Mouse (Mus musculus): ENCODE results near the gene Uqcrh. TPM values are rescaled to one million over a fixed set of nuclear protein-coding genes. Genes with fewer than 3 reads are reported as not detected.

The Uqcrh gene
- 472 TPM for polyA plus RNA-seq (2017; shearing (Covaris generic))

DNA sequence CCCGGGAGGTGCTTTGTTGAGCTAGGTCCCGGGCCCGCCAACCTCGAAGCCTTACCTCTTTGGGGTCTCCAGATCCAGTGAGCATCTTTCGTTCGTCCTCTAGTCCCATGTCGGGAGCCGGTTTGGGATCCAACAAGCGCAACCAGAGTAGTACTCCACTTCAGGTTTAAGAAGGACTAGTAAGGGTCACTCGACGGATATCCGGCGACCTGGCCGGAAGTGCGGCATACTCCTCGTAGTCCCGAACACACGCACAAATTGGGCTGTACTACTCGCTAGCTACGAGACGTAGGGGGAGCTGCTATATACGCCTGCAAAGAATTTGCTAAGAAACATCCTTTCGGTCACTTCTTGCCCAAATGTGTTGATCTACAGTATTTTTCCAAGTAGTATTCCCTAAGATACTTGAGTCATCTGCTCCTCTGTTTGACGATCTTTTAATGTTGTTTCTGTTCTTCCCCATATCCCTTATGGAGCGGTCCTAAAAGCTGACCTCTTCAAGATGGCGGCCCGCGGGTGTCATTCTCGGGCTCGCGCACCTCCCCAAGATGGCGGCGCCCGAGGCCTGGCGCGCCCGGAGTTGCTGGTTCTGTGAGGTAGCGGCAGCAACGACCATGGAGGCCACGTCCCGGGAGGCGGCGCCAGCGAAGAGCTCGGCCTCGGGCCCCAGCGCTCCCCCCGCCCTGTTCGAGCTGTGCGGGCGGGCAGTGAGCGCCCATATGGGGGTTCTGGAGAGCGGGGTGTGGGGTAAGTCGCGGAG lies at the start of gene Uqcrh, which contains the start of gene Lrrc41:
Uqcrh (minus strand) TSS at position 211 of the 760 bp plus-strand sequence.
Lrrc41 (plus strand) TSS at position 409 of the 760 bp plus-strand sequence.

DNA sequence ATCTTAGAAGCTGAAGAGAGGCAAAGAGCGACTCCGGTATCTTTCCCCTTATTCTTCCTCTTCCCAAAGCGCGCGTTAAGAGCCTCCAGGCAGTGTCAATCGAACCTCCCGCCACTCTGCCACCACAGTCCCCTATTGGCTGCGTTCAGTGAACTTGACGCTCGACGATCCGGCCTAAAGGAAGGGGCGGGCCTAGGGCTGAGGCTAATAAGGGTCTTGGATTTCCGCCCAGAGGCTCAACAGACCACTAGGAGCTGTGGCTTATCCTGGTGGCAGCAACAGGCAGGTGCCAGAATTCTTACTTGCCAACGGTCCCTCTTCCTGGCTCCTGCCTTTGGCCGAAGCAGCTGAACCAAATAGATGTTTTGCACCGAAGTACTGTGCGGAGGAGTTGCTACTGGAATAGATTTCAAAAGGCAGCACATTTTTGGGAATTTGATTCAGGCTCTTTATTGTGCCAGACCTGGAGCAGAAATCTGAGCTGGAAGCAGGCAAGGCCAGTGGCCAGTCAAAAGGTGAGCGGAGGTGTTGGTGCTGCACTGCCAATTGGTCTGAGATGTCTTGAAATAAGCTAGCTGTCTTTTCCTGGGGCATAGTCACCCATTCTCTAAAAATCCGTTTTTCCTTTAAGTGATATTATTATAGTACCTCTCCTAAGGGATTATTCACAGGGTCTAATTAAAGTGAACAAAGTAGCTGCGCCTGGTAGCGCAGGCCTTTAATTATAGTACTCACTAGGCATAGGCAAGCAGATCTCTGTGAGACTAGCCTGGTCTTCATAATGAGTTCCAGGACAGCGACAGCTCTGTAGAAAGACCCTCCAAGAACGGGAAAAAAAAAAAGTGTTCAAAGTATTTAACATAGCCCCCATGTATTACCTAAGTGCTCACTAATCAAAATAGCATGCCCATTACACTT lies 49.0 kb upstream of the Uqcrh start, which contains the start of the genes Rad54l and Pomgnt1:
Rad54l (minus strand) TSS at position 89 of the 918 bp plus-strand sequence.
Pomgnt1 (plus strand) TSS at position 239 of the 918 bp plus-strand sequence.

DNA sequence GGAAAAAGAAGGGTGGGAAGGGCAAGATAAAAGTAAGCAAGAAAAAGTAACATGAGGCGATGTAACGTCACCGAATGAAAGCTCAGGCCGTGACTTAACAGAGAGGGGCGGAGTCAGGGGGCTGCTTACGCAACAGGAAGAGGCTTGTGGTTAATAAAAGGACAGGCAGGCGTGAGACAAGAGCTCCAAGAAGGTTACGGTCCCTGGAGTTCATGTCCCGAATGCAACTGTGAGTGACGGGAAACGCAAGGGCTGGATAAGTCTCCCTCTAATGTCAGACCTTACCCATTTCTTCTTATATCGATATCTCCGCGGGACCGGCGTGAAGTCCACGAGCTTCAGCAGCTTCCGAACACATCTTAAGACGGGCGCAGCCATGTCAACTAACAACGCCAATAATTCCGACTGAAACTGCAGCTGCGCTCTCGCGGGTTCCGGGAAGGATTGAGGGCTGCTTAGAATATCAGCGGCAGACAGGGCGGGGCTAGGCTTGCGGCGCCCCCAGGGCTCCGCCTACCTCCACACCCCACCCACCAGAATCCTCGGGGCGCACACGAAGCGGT lies 21.4 kb downstream of the Uqcrh start, which contains the start of gene Nsun4:
Nsun4 (minus strand) TSS at position 478 of the 563 bp plus-strand sequence.

DNA sequence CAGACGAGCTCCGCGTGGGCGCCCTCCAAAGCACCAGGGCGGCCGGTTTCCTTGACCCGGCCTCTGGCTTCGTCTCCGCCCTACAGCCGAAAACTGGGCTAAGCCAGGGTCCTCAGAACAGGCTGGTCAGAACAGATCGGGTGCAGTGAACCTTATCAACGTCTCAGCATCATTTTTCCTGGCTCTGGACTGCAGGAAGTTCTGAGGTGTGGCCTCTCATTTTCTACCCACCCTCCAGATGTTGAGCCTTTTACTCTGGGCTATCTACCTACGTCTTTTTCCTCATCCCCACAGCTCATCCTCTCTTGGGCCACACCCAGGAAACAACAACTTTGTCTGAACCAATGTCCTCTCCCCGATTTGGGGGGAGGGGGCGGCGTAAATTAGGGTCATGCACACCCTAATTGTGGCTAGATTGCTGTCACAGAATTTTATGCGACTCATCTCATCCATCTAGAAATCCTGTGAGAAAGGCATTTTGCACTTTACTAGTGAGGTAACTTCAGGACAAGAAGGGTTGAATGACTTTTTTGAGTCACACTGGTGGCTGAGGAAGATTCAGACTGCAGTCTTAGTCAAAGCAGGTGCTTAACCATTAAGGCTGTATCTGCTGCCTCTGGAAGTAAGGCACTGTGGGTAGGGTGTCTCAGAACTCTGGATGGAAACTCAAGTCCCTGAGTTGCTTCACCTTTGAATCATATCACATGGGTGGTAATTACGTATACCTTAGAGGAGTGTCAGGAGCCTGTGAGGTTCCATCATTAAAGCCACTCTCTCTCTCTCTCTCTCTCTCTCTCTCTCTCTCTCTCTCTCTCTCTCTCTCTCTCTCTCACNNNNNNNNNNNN lies 56.7 kb downstream of the Uqcrh start, which contains the start of gene Faah:
Faah (minus strand) TSS at position 25 of the 845 bp plus-strand sequence.

Other genes with a start within 250 kb of the Uqcrh start
- gene Mob3c, start 247.0 kb downstream of the Uqcrh start, polyA plus RNA-seq (2017; shearing (Covaris generic)): 28.0 TPM
- 54.4 TPM for gene Mknk1, start 235.9 kb downstream of the Uqcrh start, polyA plus RNA-seq (2017; shearing (Covaris generic))
- 0.17 TPM for gene Kncn, start 190.7 kb downstream of the Uqcrh start, polyA plus RNA-seq (2017; shearing (Covaris generic))
- gene 6430628N08Rik, start 184.4 kb downstream of the Uqcrh start, polyA plus RNA-seq (2017; shearing (Covaris generic)): not detected
- not detected for gene Dmbx1, start 135.1 kb downstream of the Uqcrh start, polyA plus RNA-seq (2017; shearing (Covaris generic))
- 192 TPM for gene Faah, start 57.1 kb downstream of the Uqcrh start, polyA plus RNA-seq (2017; shearing (Covaris generic))
- gene Nsun4, start 21.2 kb downstream of the Uqcrh start, polyA plus RNA-seq (2017; shearing (Covaris generic)): 53.4 TPM
- gene Lrrc41, start 198 bp upstream of the Uqcrh start, polyA plus RNA-seq (2017; shearing (Covaris generic)): 42.7 TPM
- gene Rad54l, start 48.6 kb upstream of the Uqcrh start, polyA plus RNA-seq (2017; shearing (Covaris generic)): 0.97 TPM
- gene Pomgnt1, start 48.8 kb upstream of the Uqcrh start, polyA plus RNA-seq (2017; shearing (Covaris generic)): 22.9 TPM
- not detected for gene Lurap1, start 76.3 kb upstream of the Uqcrh start, polyA plus RNA-seq (2017; shearing (Covaris generic))
- gene Tspan1, start 92.5 kb upstream of the Uqcrh start, polyA plus RNA-seq (2017; shearing (Covaris generic)): not detected
- gene 1700042G07Rik, start 98.3 kb upstream of the Uqcrh start, polyA plus RNA-seq (2017; shearing (Covaris generic)): not detected
- gene Gm49337, start 98.3 kb upstream of the Uqcrh start, polyA plus RNA-seq (2017; shearing (Covaris generic)): not detected
- 2.9 TPM for gene Pik3r3, start 146.5 kb upstream of the Uqcrh start, polyA plus RNA-seq (2017; shearing (Covaris generic))

Data from naive thymus-derived CD4-positive, alpha-beta T cell, adult 5 months (primary cell).